Mouse (Mus musculus): ENCODE measurements around the gene Usp21.
"Not testable (repeated sequence)": the region's sequence is repeated elsewhere in the genome, so short reads cannot be mapped to it uniquely, and the experiment has no call there.

Gene Usp21

DNA sequence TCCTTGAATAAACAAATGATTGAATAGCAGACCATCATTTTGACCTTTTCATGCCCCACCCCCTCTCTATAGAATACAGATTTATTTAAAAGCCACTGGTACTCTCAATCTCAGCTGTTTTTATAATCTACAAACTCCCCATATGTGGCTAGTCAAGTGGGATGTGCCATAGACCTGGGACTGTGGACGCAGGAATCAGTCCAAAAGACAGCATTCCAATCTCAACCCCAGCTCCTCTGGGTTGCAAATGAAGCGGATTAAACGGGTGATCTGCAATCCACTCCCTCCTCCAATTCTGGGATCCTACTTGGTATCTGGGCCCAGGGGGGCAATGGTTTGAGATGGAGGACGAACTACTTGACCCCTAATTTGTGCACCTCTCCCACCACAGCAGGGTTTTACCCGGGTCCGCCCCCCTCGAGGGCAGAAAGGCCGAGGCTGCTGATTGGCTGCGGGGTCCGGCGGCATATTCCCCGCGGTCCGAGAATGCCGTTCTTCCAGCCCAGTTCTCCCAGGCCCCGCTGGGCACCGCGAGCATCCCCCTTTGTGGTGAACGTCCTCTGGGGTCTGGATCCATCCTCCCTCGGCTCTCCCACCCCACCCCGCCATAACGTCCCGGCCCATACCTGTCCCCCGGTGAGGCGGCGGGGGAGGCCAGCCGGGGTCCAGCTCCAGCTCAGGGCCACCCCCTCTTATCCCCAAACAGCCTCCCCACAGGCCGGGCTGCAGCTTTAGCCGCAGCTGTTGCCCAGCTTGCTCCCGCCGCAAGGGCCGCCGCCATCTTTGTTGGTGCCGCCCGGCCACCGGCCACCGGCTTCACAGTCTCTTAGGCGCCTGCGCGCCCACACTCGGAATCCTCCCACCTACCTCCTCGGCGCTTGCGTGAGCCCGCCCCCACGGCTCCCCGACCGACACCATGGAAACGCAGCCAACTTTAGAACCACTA is at the start of gene Usp21:
TSS of gene Usp21 (minus strand) at position 856 of the 946 bp plus-strand sequence.
- peak; percentile 97 for DNase-seq

DNA sequence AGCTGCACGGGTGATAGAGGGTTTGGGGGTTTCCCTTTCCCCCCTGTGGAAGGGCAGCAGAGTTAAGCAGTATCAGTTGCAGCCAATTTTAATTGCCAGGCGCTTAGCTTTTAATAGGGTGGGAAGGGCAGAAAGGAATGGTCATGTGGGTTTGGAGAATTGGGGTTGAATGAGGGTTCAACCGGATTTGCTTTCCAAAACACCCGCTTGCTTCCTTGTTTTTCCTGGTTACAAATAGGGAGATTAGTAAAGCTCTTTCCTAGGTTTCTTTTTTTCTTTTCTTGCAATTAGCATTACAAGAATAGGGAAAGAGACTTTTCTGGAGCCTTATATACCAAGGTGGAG is 42.4 kb upstream of the Usp21 start:
- no peak for DNase-seq

- DNase-seq, result no peak
These were observed 41.8 kb upstream of the Usp21 start for GRCm38 (mm10) chr1:171329433-171330215.

- peak; percentile 95 for DNase-seq
These were observed 41.1 kb upstream of the Usp21 start, which contains the start of gene Dedd for GRCm38 (mm10) chr1:171328839-171329432. Dedd (plus strand) TSS chr1:171329145.

- DNase-seq, result no peak
These were observed 40.5 kb upstream of the Usp21 start for GRCm38 (mm10) chr1:171328244-171328643.

DNA sequence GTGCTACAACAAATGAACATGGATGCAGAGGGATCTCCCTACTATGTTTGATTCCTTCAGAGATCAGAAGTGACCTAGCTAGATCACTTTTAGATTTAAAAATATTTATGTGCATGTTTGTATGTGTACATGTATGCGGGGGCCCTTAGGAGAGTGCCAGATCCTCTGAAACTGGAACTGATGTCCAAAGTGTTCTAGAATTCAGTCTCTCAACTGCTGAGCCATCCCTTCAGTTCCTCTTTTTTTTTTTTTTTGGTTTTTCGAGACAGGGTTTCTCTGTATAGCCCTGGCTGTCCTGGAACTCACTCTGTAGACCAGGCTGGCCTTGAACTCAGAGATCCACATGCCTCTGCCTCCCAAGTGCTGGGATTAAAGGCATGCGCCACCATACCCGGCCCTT is 38.8 kb upstream of the Usp21 start:
- not testable (repeated sequence) for DNase-seq

GRCm38 (mm10) chr1:171325571-171325970 is 37.8 kb upstream of the Usp21 start:
- no peak for DNase-seq

- peak; percentile 53 for DNase-seq
These were observed 34.2 kb upstream of the Usp21 start for GRCm38 (mm10) chr1:171322012-171322411.

DNA sequence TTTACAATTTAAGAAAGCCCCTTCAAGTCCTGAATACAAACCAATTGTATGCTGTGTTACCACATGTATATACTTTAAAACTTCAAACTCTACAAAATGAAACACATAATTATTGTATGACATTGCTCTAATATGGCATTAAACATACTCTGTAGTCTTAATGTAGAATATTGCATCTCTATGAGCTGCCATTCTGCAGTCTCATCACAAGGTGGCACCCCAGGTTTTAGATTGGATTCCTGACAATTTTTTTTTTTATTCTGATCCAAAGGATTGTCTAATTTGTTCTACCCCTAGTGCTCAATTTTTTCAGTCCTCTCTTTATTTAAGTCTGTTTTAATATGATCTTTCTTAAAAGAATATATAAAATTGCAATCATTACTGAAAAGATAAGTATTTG is 33.6 kb upstream of the Usp21 start:
- no peak for DNase-seq

DNA sequence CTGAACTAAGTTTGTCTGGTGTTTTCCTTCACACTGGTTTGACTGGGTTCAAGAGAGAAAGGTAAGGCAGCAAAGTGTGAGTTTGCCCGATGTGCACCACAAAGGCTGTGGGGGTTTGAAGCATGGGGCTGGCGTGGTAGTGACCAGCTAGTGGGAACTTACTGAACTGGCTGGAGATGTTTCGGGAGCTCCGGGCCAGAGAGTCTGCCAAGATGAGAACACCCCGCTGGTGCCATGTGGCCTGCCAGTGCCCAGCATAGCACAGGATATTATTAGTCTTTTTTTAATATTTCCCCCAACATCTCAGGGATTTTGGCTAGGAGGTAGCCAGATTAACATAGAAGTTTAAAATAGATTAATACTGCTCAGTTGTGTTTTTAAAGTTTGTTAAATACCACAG is 32.4 kb upstream of the Usp21 start:
- no peak for DNase-seq

DNA sequence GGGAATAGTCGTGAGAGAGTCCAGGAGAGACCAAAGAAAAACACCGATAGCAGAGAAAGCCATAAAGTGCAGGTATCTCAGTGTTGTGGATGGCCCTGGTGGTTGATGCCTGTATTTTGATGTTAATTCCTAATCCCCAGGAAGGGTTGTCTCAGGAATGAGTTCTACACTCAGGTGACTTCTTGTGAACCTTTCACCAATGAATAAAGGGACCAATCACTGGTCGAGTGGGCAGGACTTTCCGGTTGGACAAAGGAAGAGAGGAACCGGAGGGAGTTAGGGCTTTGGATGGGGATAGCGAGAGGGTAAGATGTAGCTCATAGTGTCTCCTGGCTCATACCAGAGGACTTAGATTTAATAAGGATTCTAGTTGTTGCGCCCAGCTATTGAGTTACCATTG is 32.0 kb upstream of the Usp21 start:
- DNase-seq, result peak; percentile 41

DNA sequence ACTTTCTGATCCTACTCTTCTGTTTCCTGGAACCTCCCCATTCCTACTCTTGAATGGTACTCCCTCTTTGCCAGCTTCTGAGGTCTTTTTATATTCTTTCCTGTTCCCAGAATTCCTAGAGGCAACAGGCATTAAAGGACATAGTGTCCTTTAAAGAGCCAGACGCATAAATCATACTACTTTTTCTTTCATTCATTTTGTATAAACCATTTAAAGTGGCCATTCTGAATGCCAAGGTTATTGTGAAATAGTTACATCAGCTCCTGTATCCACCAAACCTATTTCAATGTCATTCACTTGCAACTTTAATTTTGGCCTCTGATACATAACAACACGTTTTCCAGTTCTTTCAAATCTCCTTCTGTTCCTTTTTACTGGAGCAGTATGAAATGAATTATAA is 21.5 kb upstream of the Usp21 start:
- no peak for DNase-seq

DNA sequence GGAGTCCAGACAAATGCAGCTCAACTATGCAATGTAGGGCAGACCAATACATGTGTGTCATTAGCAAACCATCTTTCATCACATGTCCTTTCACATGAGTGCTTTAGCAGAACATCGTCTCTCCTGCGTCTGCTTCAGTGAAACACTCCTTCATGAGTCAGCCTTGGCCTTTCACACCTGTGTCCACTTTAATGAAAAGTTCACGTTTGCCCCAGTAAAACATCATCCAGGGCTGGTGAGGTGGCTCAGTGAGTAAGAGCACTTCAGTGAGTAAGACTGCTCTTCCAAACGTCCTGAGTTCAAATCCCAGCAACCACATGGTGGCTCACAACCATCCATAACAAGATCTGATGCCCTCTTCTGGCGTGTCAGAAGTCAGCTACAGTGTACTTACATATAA is 18.4 kb upstream of the Usp21 start:
- not testable (repeated sequence) for DNase-seq

GRCm38 (mm10) chr1:171298226-171298625 is 10.4 kb upstream of the Usp21 start:
- DNase-seq, result no peak

DNA sequence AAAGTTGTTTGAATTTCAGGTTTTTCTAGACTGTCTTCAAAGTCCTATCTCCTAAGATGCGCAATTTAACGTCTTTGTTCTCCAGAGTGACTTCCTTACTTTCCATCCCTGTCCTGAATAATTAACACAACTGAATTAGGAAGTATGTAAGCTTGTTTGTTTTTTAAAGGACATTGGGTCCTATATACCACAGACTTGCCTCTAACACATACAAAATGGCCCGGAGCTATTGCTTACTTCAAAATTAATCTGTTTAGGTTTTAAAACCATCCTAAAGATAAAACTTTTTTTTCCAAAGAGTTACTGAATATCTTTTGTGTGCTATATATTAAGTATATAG is 7.2 kb upstream of the Usp21 start:
- no peak for DNase-seq

DNA sequence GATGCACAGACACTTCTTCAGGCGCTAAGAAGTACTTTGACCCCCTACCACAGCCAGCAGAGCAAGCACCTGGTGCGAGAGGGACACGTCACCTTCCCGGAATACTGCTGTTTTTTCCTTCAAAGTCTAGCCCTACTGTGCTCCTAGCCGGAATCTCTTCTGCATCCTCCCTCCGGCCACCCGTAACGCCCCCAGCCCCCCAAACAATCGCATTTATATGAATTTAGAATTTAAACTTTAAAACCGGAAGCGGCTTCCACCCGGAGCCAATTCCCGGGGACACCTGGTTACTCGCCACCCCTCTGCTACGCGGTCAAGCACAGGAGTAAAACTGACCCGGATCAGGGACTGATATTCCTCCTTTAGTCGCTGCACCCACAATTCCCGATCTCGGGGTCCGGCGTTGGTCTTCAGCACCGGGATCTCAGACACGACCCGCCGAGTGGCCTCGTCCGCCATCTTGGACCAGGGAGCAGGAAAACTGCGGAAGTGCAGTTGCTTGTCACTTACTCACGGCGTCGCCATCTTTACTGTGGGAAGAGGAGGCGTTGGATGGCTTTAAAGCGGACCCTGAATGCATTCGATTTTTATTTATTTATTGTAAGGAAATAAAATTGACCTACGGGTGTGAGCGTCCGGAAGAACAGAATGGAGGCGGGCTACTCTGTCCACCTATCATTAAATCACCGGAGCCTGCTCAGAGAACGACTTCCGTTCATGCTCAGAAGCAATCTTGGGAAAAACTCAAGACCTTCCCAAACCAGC is 6.7 kb upstream of the Usp21 start, which contains the start of gene Ufc1:
TSS of gene Ufc1 (minus strand) at position 727 of the 765 bp plus-strand sequence.
- DNase-seq, result peak; percentile 91

DNA sequence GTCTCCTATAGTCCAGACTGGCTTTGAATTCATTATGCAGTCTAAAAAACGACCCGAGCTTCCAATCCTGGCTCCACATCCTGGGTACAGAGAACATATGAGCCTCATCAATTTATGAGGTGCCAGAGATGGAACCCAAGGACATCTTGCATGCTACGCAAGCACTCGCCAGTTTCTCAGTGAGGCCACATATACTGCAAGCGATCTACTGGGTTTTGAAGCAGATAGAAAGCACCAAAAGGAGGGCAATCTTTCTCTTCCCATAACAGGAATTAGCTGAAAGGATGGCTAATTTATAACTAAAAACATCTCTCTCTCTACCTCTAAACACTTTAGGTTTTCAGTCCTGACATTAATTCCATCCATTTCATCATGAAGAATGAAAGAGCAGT is 6.1 kb upstream of the Usp21 start:
- peak; percentile 7 for DNase-seq

- no peak for DNase-seq
These were observed 5.6 kb upstream of the Usp21 start for GRCm38 (mm10) chr1:171293351-171293750.

- DNase-seq, result no peak
These were observed 537 bp upstream of the Usp21 start for GRCm38 (mm10) chr1:171288328-171288727.

DNA sequence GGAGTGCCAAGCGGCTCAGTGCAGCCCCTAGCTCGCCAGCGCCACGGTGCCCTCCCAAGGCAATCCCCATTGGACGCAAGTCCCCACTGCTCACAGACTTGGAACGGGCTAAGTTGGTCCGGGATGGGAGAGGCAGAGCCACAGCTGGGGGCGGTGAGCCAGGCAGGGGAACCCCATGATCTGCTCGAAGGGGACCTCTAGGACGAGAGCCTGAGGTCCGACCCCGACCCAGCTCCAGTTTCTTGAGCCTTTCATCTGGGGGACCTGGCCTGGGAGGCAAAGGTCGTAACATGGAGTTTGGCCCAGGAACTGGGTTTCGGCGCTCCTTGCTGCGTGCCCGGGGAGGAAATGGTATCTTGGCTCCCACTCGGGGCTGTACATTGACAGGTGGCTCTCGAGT is 1.3 kb downstream of the Usp21 start:
- DNase-seq, result peak; percentile 9

DNA sequence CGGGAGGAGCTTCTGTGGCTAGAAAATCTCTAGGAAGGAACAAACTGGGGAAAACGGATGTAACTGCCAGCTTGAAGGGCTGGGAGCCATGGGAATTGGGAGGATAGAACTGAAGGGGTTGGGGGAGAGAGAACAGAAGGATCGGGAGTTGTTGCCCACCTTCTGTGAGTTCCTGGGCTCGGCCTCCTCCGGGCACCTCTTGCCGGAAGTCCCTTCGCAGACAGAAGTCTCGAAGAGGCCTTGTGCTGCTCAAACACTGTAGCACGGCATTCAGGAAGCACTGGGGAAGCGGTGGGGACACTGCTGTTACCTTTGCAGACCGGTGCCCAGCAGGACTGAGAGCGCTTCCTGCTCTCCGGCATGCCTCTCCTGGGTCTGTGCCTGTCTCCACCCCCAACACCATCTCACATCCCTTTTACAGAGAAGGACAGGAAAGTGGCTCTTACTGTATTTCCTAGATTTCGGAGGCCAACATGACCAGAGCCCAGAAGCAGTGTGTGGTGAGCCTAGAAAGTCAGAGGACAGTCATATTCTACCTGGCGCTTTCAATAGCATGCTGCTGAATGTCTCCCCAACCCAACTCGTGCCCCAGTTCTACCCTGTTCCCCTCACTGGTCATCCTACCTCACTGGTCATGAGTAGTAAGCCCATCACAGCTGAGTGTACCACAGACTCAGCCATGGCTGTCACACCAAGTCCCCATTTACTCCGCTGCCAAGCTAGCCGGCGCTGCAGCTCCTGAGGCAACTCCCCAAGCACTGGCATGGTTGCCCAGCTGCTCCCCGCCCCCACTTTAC is 2.5 kb downstream of the Usp21 start:
- DNase-seq, result peak; percentile 28

DNA sequence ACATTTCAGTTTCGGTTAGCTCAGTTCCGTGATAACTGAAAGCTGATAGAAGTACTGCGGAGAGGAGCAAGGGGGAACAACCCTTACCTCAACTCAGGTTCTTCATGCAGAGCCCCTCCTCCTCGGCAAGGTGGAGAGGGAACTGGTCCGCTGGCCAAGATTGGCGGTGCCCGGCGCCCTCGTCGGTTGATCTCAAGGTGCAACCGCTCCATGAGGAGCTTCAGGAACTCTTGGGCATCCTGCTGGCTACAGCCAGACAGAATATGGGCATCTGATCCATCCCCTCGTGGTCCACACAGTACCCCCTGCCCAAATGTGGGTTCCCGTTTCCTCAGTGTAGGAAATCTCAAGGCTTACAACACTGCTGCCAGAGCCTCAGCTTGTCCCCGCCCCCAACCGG is 3.3 kb downstream of the Usp21 start:
- peak; percentile 11 for DNase-seq
